Mouse (Mus musculus) forebrain, embryonic 16.5 days (tissue): ENCODE results near the gene Plcb4. TPM values are rescaled to one million over a fixed set of nuclear protein-coding genes. Genes with fewer than 3 reads are reported as not detected.

Experiments
- ATAC-seq: fragments of 200-750 bp; cut with Nextera tagmentation; 2 replicates; pipeline ENCODE4 v1.8.0; 2017; ENCODE audit warnings: mild to moderate bottlenecking, moderate library complexity
- H3K27ac ChIP-seq: fragments of 300-500 bp; sonication (generic); 2 replicates; pipeline ENCODE4 v1.5.1; 2014; ENCODE audit warnings: low read length, control low read depth
- H3K27me3 ChIP-seq: fragments of 300-500 bp; sonication (generic); replicated peaks from 2 replicates; pipeline ENCODE4 v1.6.1; 2014; ENCODE audit warnings: low read length; ENCODE audit not compliant: control insufficient read depth, insufficient read depth
- H3K36me3 ChIP-seq: fragments of 300-500 bp; sonication (generic); 2 replicates; pipeline ENCODE4 v1.6.1; 2014; ENCODE audit not compliant: control insufficient read depth, insufficient read depth
- H3K4me1 ChIP-seq: fragments of 300-500 bp; sonication (generic); replicated peaks from 2 replicates; pipeline ENCODE4 v1.6.1; 2014; ENCODE audit warnings: low read length; ENCODE audit not compliant: control insufficient read depth, insufficient read depth
- H3K4me2 ChIP-seq: fragments of 300-500 bp; sonication (generic); 2 replicates; pipeline ENCODE4 v1.6.1; 2014; ENCODE audit warnings: mild to moderate bottlenecking, low read length, control low read depth
- H3K4me3 ChIP-seq: fragments of 300-500 bp; sonication (generic); replicated peaks from 2 replicates; pipeline ENCODE4 v1.5.1; 2014; ENCODE audit warnings: mild to moderate bottlenecking, low read length, control low read depth
- H3K9ac ChIP-seq: fragments of 300-500 bp; sonication (generic); replicated peaks from 2 replicates; pipeline ENCODE4 v1.6.1; 2014; ENCODE audit warnings: low read depth, low read length, control low read depth
- H3K9me3 ChIP-seq: fragments of 300-500 bp; sonication (generic); 2 replicates; pipeline ENCODE4 v1.6.1; 2016; ENCODE audit warnings: low read length; ENCODE audit not compliant: control insufficient read depth
- WGBS: fragments of 180-500 bp; shearing (Covaris S2); extraction: QIAGEN DNeasy Blood & Tissue Kit; methylation state at CpG from one replicate; pipeline ENCODE4 v1.1.7; 2014; 5-methylcytosine and 5-hydroxymethylcytosine counted together
- polyA plus RNA-seq: library from polyadenylated mRNA; unstranded; fragments of >200 nt; fragmentation: Nextera tagmentation; extraction: Ambion mirVana; gene quantifications from 2 replicates; pipeline ENCODE4 v1.2.1, GENCODE M21; 2015

The Plcb4 gene
- polyA plus RNA-seq, 1 experiment from 2014 or later = 19.7 TPM

- H3K9me3 ChIP-seq = no peaks in the 10 kb centered on the region
- ATAC-seq = no peak
- no peak overlapping the region for H3K9ac ChIP-seq
- H3K27me3 ChIP-seq = no peaks in the 10 kb centered on the region
- H3K36me3 ChIP-seq = no peaks in the 10 kb centered on the region
- H3K4me2 ChIP-seq = no peak overlapping the region
- H3K4me1 ChIP-seq = no peaks in the 10 kb centered on the region
- H3K27ac ChIP-seq = no peak overlapping the region
- WGBS = 76% methylated on average over 2 of the region's 2 CpGs
- no peak overlapping the region for H3K4me3 ChIP-seq
These were observed 214.9 kb downstream of the Plcb4 start for GRCm38 (mm10) chr2:135873761-135874160.

DNA sequence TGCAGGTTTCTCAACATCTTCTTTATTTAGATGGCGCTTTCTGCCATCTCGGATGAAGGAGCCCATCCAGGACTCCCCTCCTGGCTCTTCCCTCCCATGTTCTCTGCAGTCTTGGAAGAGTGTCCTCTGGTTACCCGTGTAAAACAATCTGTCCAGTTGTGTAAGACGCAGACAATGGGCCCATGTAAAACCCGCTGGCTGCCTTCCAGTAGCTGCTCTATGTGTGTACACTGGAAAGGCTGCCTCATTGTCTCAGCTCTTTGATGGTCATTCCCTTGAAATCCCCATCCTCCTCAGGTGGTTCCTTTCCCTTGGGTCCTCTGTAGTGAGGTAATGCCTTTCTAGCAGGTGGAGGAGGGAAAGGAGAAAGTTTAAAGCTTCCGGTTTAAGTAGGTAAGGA, 216.7 kb downstream of the Plcb4 start:
- Histone ChIP-seq H3K27ac (no peak overlapping the region), H3K4me2 (no peak overlapping the region), H3K9ac (no peak overlapping the region), H3K4me1 (0 out of 2 replicates have a peak, but pooled peaks cover 6% of the 10 kb centered on the region), H3K4me3 (no peak overlapping the region), H3K9me3 (no peaks in the 10 kb centered on the region), H3K27me3 (no peaks in the 10 kb centered on the region), H3K36me3 (no peaks in the 10 kb centered on the region)
- 56% methylated on average over 6 of the region's 6 CpGs for WGBS
- ATAC-seq = no peak

- no peak for ATAC-seq
- WGBS = 92% methylated on average over 7 of the region's 7 CpGs
These were observed 220.5 kb downstream of the Plcb4 start for GRCm38 (mm10) chr2:135879356-135879755.

DNA sequence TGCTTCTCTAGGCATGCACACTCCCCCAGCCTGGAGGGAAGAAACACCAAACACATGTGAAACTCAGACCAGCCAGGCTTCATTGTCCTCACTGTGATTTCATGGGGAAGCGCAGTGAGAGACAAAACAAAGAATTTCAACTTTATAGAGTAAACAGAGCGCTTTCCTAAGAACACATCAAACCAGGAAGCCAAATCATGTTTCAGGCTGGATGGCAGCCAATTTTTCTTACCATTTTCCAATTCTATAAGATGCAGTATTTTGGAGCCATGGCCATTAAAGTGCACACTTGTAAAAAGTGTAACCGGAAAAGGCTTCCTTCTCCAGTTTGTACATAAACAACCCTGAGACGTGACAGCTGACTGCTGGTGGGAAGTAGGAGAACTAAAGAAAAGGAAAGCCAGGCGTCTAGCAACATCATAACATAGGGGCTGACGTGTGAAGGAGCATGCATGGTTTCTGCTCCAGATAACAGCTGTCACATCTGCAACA, 221.5 kb downstream of the Plcb4 start:
- Histone ChIP-seq H3K9ac (no peak overlapping the region), H3K36me3 (no peaks in the 10 kb centered on the region), H3K9me3 (no peaks in the 10 kb centered on the region), H3K4me3 (no peak overlapping the region), H3K27me3 (no peaks in the 10 kb centered on the region), H3K27ac (no peak overlapping the region), H3K4me2 (no peak overlapping the region), H3K4me1 (0 out of 2 replicates have a peak, but pooled peaks cover 6% of the 10 kb centered on the region)
- 43% methylated on average over 6 of the region's 6 CpGs for WGBS
- no peak for ATAC-seq

More at GRCm38 (mm10) chr2:135879356-135879755, 220.5 kb downstream of the Plcb4 start:
- H3K27me3 ChIP-seq = no peaks in the 10 kb centered on the region
- no peaks in the 10 kb centered on the region for H3K9me3 ChIP-seq
- 0 out of 2 replicates have a peak, but pooled peaks cover 6% of the 10 kb centered on the region for H3K4me1 ChIP-seq
- no peak overlapping the region for H3K4me2 ChIP-seq
- no peak overlapping the region for H3K27ac ChIP-seq
- no peak overlapping the region for H3K9ac ChIP-seq
- no peak overlapping the region for H3K4me3 ChIP-seq
- no peaks in the 10 kb centered on the region for H3K36me3 ChIP-seq

DNA sequence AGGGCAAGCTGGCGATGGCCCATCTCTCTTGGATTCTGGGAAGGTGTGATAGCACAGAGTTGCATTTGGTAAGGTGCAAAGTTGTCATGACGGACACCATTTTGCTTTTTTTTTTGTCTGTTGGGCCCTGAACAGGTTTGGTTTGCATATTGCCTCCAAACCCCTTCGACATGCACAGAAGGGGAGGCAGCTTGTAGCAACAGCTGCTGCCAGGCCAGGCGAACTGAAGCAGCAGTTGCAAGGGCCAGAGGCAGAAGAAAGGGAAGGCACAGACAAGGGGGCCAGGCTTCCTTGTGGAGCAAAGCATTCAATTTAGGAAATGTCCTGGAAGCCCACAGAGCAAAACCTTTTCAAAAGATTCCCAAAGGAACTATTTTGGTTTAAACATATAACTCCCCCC, 224.5 kb downstream of the Plcb4 start:
- no peak for ATAC-seq
- no peaks in the 10 kb centered on the region for H3K36me3 ChIP-seq
- H3K27ac ChIP-seq = no peak overlapping the region
- no peak overlapping the region for H3K9ac ChIP-seq
- no peaks in the 10 kb centered on the region for H3K9me3 ChIP-seq
- H3K27me3 ChIP-seq = no peaks in the 10 kb centered on the region
- H3K4me3 ChIP-seq = no peak overlapping the region
- WGBS = 54% methylated on average over 4 of the region's 4 CpGs
- 0 out of 2 replicates have a peak, but pooled peaks cover 6% of the 10 kb centered on the region for H3K4me1 ChIP-seq
- no peak overlapping the region for H3K4me2 ChIP-seq

DNA sequence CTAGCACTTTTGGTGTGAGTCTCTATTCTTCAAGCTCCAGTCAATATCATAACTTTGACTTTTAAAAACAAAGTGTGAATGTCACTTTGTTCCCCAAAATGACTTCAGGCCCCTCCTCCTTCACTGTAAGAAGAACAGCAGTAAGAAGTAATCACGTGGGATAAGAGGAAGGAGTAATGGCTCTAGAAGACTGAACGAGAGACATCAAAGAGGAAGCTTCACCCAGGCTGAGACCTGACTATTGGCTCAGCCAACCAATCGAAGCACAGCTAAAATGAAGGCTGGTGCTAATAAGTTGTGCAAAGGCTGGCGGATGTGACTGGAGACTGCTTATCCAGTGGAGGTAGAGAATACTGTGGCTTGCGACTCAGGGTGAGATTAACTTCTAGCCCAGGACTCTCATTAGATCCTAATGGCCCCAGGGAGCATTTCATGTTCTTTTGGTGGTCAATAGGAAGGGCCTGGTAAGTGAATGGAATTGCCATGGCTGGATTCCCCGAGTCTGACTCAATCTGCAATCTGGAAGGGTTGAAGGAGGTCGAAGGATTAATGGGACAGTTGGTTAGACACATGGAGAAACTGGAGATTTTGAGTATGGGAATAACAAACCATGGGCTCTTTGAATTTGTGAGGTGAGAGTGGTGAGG, 225.8 kb downstream of the Plcb4 start:
- no peak overlapping the region for H3K4me3 ChIP-seq
- no peak for ATAC-seq
- 78% methylated on average over 7 of the region's 7 CpGs for WGBS
- no peak overlapping the region for H3K27ac ChIP-seq
- no peak overlapping the region for H3K4me2 ChIP-seq
- no peaks in the 10 kb centered on the region for H3K36me3 ChIP-seq
- 0 out of 2 replicates have a peak, but pooled peaks cover 6% of the 10 kb centered on the region for H3K4me1 ChIP-seq
- no peak overlapping the region for H3K9ac ChIP-seq
- H3K9me3 ChIP-seq = no peaks in the 10 kb centered on the region
- no peaks in the 10 kb centered on the region for H3K27me3 ChIP-seq

GRCm38 (mm10) chr2:135885607-135886006, 226.8 kb downstream of the Plcb4 start:
- no peaks in the 10 kb centered on the region for H3K4me1 ChIP-seq
- H3K4me3 ChIP-seq = no peak overlapping the region
- H3K27ac ChIP-seq = no peak overlapping the region
- 67% methylated on average over 6 of the region's 6 CpGs for WGBS
- H3K4me2 ChIP-seq = no peak overlapping the region
- H3K9ac ChIP-seq = no peak overlapping the region
- H3K27me3 ChIP-seq = no peaks in the 10 kb centered on the region
- ATAC-seq = no peak
- H3K9me3 ChIP-seq = no peaks in the 10 kb centered on the region
- H3K36me3 ChIP-seq = no peaks in the 10 kb centered on the region

GRCm38 (mm10) chr2:135886081-135886679, 227.4 kb downstream of the Plcb4 start:
- no peak overlapping the region for H3K4me2 ChIP-seq
- no peak overlapping the region for H3K4me3 ChIP-seq
- ATAC-seq = no peak
- H3K27ac ChIP-seq = no peak overlapping the region
- no peaks in the 10 kb centered on the region for H3K4me1 ChIP-seq
- H3K9me3 ChIP-seq = no peaks in the 10 kb centered on the region
- no peaks in the 10 kb centered on the region for H3K36me3 ChIP-seq
- H3K9ac ChIP-seq = no peak overlapping the region
- 94% methylated on average over 9 of the region's 9 CpGs for WGBS
- H3K27me3 ChIP-seq = no peaks in the 10 kb centered on the region

- no peak overlapping the region for H3K4me3 ChIP-seq
- H3K4me1 ChIP-seq = no peaks in the 10 kb centered on the region
- H3K27ac ChIP-seq = no peak overlapping the region
- 77% methylated on average over 2 of the region's 2 CpGs for WGBS
- H3K9me3 ChIP-seq = no peaks in the 10 kb centered on the region
- no peaks in the 10 kb centered on the region for H3K27me3 ChIP-seq
- ATAC-seq = no peak
- no peak overlapping the region for H3K9ac ChIP-seq
- H3K36me3 ChIP-seq = no peaks in the 10 kb centered on the region
- no peak overlapping the region for H3K4me2 ChIP-seq
These were observed 229.0 kb downstream of the Plcb4 start for GRCm38 (mm10) chr2:135887805-135888204.
